Mouse (Mus musculus): ENCODE results near the gene Fbxo34. TPM values are rescaled to one million over a fixed set of nuclear protein-coding genes. Genes with fewer than 3 reads are reported as not detected.

Gene Fbxo34
- total RNA-seq, 1 experiment: 17.0 TPM

DNA sequence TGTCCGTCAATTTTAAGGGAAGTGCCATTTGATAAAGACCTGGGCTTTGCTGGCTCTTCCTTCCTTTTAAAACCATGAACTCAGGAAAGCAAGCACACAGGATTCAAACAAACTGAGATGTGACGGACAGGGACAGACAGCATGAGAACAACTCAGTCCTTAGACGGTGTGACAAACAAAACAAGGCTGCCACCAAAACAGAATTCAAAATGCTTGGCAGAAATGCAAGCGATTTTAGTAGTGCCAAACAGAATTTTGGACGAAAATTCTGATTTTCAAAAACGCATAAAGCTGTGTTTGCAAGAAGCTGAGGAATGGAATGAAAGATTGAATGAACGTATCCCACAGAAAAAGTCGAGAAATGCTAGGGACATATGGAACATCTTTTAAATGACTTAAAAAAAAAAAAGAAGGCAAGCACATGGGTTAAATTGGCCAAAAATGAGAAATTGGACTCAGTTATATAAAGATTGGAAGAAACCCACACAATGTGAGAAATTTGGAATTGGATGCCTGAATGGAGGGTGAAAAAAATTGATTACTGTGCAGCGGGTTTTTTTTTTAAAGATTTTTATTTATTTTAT is 12.7 kb downstream of the Fbxo34 start:
- Histone ChIP-seq H3K27ac (ENCODE audit: insufficient read depth, low read depth, low read length, poor library complexity, severe bottlenecking) (no peak overlapping the region), H3K4me3 (ENCODE audit: insufficient read depth in 1 of 2, low read depth in 1 of 2, low read length in 2 of 2, poor library complexity in 1 of 2, severe bottlenecking in 1 of 2) (no peak overlapping the region), H3K36me3 (ENCODE audit: control insufficient read depth, insufficient read depth, low read length, poor library complexity, severe bottlenecking) (no peaks in the 10 kb centered on the region), H3K9ac (ENCODE audit: insufficient read depth, low read depth, low read length, poor library complexity, severe bottlenecking) (no peak overlapping the region), H3K9me3 (ENCODE audit: control insufficient read depth, insufficient read depth, low read depth, low read length) (no peaks in the 10 kb centered on the region), H3K4me1 (ENCODE audit: control insufficient read depth in 2 of 2, insufficient read depth in 2 of 2, low read length in 2 of 2, poor library complexity in 1 of 2) (no peaks in the 10 kb centered on the region)
- in situ Hi-C loops (cut with MboI; ENCODE audit: low sequenced_read_pairs in 2 of 2, unreplicated experiment in 2 of 2): no loop called here
- no peak for DNase-seq (ENCODE audit: low read depth, low spot score)
- TF ChIP-seq ZNF384 (IDR thresholded peaks at IDR 0.05; ENCODE audit: low read depth, low read length) (no peak), ZC3H11A (IDR thresholded peaks at IDR 0.05; ENCODE audit: borderline replicate concordance, low read depth, low read length) (no peak), MAFK (IDR thresholded peaks at IDR 0.05; ENCODE audit: insufficient read depth, low read depth, low read length) (no peak), HCFC1 (IDR thresholded peaks at IDR 0.05; ENCODE audit: borderline replicate concordance, insufficient read depth, low read length) (no peak), CHD2 (IDR thresholded peaks at IDR 0.05; ENCODE audit: low read depth, low read length) (no peak)

DNA sequence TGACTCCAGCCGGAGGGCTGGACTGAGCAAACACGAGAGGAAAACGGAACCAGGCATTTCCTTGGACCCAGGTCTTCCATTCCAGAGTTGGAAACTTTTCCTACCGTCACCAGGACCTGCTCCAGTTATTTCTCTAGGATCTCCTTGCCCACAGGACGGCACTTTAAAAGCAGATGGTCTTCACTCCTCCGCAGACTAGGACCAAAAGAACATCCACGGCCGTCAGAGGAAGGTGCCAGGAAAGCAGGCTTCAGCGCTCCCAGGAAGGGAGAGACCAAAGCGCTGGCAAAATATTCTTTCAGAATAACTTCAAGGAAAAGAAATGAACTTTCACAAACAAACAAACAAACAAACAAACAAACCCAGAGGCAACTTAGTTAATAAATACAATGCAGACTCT is 14.2 kb downstream of the Fbxo34 start:
- H3K4me3 ChIP-seq (ENCODE audit: insufficient read depth in 1 of 2, low read depth in 1 of 2, low read length in 2 of 2, poor library complexity in 1 of 2, severe bottlenecking in 1 of 2): no peak overlapping the region
- no peaks in the 10 kb centered on the region for H3K9me3 ChIP-seq (ENCODE audit: control insufficient read depth, insufficient read depth, low read depth, low read length)
- in situ Hi-C loops (cut with MboI; ENCODE audit: low sequenced_read_pairs in 2 of 2, unreplicated experiment in 2 of 2): no loop called here
- H3K36me3 ChIP-seq (ENCODE audit: control insufficient read depth, insufficient read depth, low read length, poor library complexity, severe bottlenecking): no peaks in the 10 kb centered on the region
- H3K4me1 ChIP-seq (ENCODE audit: control insufficient read depth in 2 of 2, insufficient read depth in 2 of 2, low read length in 2 of 2, poor library complexity in 1 of 2): no peaks in the 10 kb centered on the region
- no peak for DNase-seq (ENCODE audit: low read depth, low spot score)
- H3K27ac ChIP-seq (ENCODE audit: insufficient read depth, low read depth, low read length, poor library complexity, severe bottlenecking): no peak overlapping the region
- no peak overlapping the region for H3K9ac ChIP-seq (ENCODE audit: insufficient read depth, low read depth, low read length, poor library complexity, severe bottlenecking)
- no peak for TF ChIP-seq HCFC1 (IDR thresholded peaks at IDR 0.05; ENCODE audit: borderline replicate concordance, insufficient read depth, low read length)
- no peak for TF ChIP-seq ZC3H11A (IDR thresholded peaks at IDR 0.05; ENCODE audit: borderline replicate concordance, low read depth, low read length)
- TF ChIP-seq CHD2 (IDR thresholded peaks at IDR 0.05; ENCODE audit: low read depth, low read length): no peak
- TF ChIP-seq MAFK (IDR thresholded peaks at IDR 0.05; ENCODE audit: insufficient read depth, low read depth, low read length): no peak
- TF ChIP-seq ZNF384 (IDR thresholded peaks at IDR 0.05; ENCODE audit: low read depth, low read length): no peak

DNA sequence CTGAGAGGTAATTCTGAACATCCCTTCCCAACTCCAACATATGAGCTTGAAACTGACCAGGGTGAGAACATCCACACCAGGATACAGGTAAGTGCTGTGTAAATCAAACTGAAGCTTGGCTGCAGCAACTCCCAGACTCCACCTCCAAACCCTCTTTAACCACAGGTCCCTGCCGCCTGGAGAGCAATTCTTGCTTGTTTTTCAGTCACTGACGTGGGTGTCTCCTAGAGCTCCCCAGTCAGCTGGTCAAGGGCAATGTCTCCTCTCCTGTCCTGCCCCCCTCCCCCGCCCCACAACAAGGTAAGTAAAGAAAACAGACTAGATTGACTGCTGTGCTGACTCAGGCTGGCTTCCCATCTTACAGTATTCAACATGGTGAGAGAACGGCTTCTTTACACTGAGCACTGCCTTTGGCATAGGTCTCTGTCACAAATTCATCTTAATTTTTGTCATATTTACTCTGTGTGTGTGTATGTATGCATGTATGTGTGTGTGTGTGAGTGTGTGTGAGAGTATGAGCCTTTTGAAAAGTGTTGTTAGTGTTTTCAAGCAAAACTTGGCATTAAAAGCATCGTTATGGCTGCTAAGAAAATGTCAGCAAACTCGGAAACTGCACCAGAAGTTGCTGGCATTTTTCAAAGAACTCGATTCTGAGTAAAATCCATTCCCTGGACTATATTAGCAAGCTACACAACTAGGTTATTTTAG is 15.4 kb downstream of the Fbxo34 start:
- TF ChIP-seq MAFK (IDR thresholded peaks at IDR 0.05; ENCODE audit: insufficient read depth, low read depth, low read length): no peak
- no peak for TF ChIP-seq ZC3H11A (IDR thresholded peaks at IDR 0.05; ENCODE audit: borderline replicate concordance, low read depth, low read length)
- no peak for TF ChIP-seq ZNF384 (IDR thresholded peaks at IDR 0.05; ENCODE audit: low read depth, low read length)
- TF ChIP-seq HCFC1 (IDR thresholded peaks at IDR 0.05; ENCODE audit: borderline replicate concordance, insufficient read depth, low read length): no peak
- TF ChIP-seq CHD2 (IDR thresholded peaks at IDR 0.05; ENCODE audit: low read depth, low read length): no peak
- Histone ChIP-seq H3K27ac (ENCODE audit: insufficient read depth, low read depth, low read length, poor library complexity, severe bottlenecking) (no peak overlapping the region), H3K9ac (ENCODE audit: insufficient read depth, low read depth, low read length, poor library complexity, severe bottlenecking) (no peak overlapping the region), H3K4me1 (ENCODE audit: control insufficient read depth in 2 of 2, insufficient read depth in 2 of 2, low read length in 2 of 2, poor library complexity in 1 of 2) (no peaks in the 10 kb centered on the region), H3K4me3 (ENCODE audit: insufficient read depth in 1 of 2, low read depth in 1 of 2, low read length in 2 of 2, poor library complexity in 1 of 2, severe bottlenecking in 1 of 2) (no peak overlapping the region), H3K36me3 (ENCODE audit: control insufficient read depth, insufficient read depth, low read length, poor library complexity, severe bottlenecking) (no peaks in the 10 kb centered on the region), H3K9me3 (ENCODE audit: control insufficient read depth, insufficient read depth, low read depth, low read length) (no peaks in the 10 kb centered on the region)
- no peak for DNase-seq (ENCODE audit: low read depth, low spot score)
- in situ Hi-C loops (cut with MboI; ENCODE audit: low sequenced_read_pairs in 2 of 2, unreplicated experiment in 2 of 2): no loop called here

DNA sequence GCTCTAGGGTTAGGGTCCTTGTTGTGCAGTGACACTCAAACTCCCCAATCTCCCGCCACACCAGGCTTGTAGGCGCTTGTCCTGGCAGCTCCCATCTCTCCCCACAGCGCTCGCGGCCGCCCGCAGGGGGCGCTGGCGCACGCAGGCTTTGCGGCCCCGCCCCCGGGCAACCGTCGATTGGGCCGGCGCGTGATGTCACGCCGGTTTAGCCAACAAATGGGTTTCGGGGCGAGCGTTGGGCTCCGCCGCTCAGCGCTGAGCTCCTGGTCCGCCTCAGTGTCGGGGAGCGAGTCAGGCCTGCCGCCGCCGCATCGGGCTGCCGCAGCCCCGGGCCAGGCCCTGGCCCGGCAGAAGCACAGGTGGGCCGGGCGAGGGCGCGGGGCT is 22.1 kb downstream of the Fbxo34 start:
- TF ChIP-seq HCFC1 (IDR thresholded peaks at IDR 0.05; ENCODE audit: borderline replicate concordance, insufficient read depth, low read length): peak; percentile 72; the same call in 1 of the 2 replicates
- no peak for TF ChIP-seq ZC3H11A (IDR thresholded peaks at IDR 0.05; ENCODE audit: borderline replicate concordance, low read depth, low read length)
- TF ChIP-seq ZNF384 (IDR thresholded peaks at IDR 0.05; ENCODE audit: low read depth, low read length): no peak
- TF ChIP-seq CHD2 (IDR thresholded peaks at IDR 0.05; ENCODE audit: low read depth, low read length): no peak
- no peak for TF ChIP-seq MAFK (IDR thresholded peaks at IDR 0.05; ENCODE audit: insufficient read depth, low read depth, low read length)
- no peaks in the 10 kb centered on the region for H3K36me3 ChIP-seq (ENCODE audit: control insufficient read depth, insufficient read depth, low read length, poor library complexity, severe bottlenecking)
- H3K9ac ChIP-seq (ENCODE audit: insufficient read depth, low read depth, low read length, poor library complexity, severe bottlenecking): peak overlapping the region; percentile 84
- no peaks in the 10 kb centered on the region for H3K9me3 ChIP-seq (ENCODE audit: control insufficient read depth, insufficient read depth, low read depth, low read length)
- peak overlapping the region; percentile 88 to 96 for H3K4me3 ChIP-seq (ENCODE audit: insufficient read depth in 1 of 2, low read depth in 1 of 2, low read length in 2 of 2, poor library complexity in 1 of 2, severe bottlenecking in 1 of 2)
- 0 out of 2 replicates have a peak overlapping the region, but pooled peaks have one; percentile 19 for H3K27ac ChIP-seq (ENCODE audit: insufficient read depth, low read depth, low read length, poor library complexity, severe bottlenecking)
- in situ Hi-C loops (cut with MboI; ENCODE audit: low sequenced_read_pairs in 2 of 2, unreplicated experiment in 2 of 2): no loop called here
- H3K4me1 ChIP-seq (ENCODE audit: control insufficient read depth in 2 of 2, insufficient read depth in 2 of 2, low read length in 2 of 2, poor library complexity in 1 of 2): peaks cover 5 to 6% of the 10 kb centered on the region in 2 experiments; a peak in 1 of 4 replicates
- DNase-seq (ENCODE audit: low read depth, low spot score): peak; percentile 83
